Mouse (Mus musculus): ENCODE results near the gene Ano6. TPM values are rescaled to one million over a fixed set of nuclear protein-coding genes. Genes with fewer than 3 reads are reported as not detected.

Gene Ano6
- polyA plus RNA-seq, 1 experiment from 2014 or later = 24.6 TPM

DNA sequence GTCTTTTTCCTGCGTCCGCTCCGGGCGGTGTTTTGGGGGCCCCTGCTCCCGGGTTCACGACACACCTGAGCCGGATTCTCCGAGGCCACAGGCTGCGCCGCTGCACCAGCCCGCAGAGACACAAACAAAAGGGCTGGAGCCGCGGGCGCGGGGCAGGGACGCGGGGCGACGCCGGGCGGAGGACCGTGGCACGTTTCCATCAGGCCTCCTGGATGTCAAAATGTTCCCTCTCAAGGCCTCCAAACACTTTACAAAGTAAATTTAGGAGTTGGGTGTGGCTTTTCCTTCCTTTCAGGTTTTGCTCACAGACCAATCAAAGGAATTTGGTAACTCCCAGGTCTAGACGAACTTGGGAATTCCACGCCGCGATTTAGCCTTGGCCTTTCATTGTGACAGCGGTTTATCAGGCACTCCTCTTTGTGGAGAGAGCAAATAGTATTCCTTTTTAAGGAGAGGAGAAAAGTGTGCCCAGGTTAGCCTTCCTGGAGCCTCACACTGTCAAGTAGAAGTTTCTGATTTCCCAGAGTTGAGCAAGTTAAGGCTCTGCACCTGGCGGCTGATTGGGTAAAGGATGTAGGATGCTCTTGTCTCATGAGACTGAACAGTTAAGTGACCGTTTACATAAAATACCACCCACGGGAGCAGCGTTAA lies 623 bp downstream of the Ano6 start:
- peak overlapping the region; percentile 86 for H3K4me3 ChIP-seq (ENCODE audit: low read depth, low read length)
- peak overlapping the region; percentile 76 for H3K4me2 ChIP-seq (ENCODE audit: low read length)
- H3K27me3 ChIP-seq (ENCODE audit: control insufficient read depth, insufficient read depth, low read depth, low read length) = no peaks in the 10 kb centered on the region
- WGBS = 2% methylated on average over 32 of the region's 32 CpGs
- H3K4me1 ChIP-seq (ENCODE audit: control insufficient read depth, insufficient read depth, low read length) = peaks cover 22% of the 10 kb centered on the region
- peak overlapping the region; percentile 88 for H3K27ac ChIP-seq (ENCODE audit: low read length)
- ATAC-seq = peak; percentile 37
- no peaks in the 10 kb centered on the region for H3K9me3 ChIP-seq (replicated peaks; ENCODE audit: control insufficient read depth, low read length, poor library complexity, severe bottlenecking)
- H3K9ac ChIP-seq (ENCODE audit: low read depth, low read length) = peak overlapping the region; percentile 92
- H3K36me3 ChIP-seq (ENCODE audit: control insufficient read depth, insufficient read depth, low read length) = no peaks in the 10 kb centered on the region

DNA sequence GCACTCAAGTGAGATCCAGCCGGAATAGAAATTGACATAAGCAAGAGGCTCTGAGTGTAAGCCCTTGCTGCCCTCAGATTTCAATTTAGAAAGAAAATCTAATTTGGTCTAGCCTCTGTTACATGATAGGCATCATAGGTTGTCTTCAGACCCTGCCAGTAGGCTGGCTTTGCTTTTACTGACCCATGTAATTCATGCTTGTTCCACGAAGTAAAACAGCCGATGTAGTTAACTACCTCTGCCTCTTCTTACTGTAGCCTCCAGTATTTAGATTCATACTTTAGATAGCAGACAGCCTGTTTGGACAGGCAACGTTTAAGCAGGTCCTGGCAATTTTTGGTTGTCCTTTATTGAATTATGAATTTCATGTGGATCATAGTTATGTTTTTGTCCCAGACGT lies 1.2 kb downstream of the Ano6 start:
- 55% methylated on average over 5 of the region's 5 CpGs for WGBS

DNA sequence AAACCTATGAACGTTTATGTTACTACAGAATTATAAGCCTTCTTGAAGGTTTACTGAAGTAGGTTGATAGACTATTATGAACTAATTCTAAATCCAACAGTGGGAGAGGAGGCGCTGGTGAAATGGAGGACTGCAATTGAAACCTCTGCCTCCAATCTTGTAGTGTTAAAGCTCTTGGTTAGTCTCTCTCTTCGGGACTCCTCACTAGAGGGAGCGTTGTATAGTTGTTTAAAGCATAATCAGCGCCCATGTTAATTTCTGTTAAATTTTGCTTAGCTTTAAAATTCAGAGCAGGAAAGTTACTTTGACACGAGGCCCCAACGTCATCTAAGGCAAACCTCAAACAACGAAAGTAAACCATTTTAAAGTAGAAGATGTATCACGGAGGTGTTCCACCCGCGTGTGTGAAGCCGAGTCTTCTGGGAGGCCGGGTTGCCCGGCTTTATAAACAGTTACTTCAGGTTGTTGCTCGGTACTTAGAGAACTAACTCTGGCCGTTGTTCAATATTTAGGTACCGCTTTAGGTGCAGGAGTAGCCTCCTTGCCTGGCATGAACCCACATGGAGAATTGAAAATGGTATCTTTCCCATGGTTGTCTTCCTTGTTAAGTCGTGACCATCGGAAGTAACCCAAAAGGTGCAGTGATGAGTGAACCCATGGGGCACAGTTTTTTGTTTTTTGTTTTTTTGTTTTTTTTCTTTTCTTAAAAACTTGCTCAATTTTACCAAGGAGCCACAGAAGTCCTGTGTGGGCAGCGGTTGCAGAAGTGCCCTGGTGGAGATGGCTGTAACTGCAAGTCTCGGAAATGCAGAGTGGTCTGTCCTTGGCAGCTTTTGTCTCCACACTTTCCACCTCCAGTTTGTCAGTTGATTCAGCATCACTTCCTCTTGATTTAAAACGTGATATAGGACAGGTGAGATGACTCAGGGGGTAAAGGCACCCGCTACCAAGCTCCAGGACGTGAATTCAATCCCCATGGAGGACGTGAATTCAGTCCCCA lies 1.9 kb downstream of the Ano6 start:
- 80% methylated on average over 25 of the region's 25 CpGs for WGBS
- H3K4me3 ChIP-seq (ENCODE audit: low read depth, low read length) = no peak overlapping the region

More for the DNA sequence above, 1.2 kb downstream of the Ano6 start:
- H3K4me3 ChIP-seq (ENCODE audit: low read depth, low read length) = peak overlapping the region; percentile 86
- H3K36me3 ChIP-seq (ENCODE audit: control insufficient read depth, insufficient read depth, low read length) = no peaks in the 10 kb centered on the region
- H3K27ac ChIP-seq (ENCODE audit: low read length) = no peak overlapping the region
- no peaks in the 10 kb centered on the region for H3K27me3 ChIP-seq (ENCODE audit: control insufficient read depth, insufficient read depth, low read depth, low read length)
- ATAC-seq = no peak
- H3K9me3 ChIP-seq (replicated peaks; ENCODE audit: control insufficient read depth, low read length, poor library complexity, severe bottlenecking) = no peaks in the 10 kb centered on the region
- peak overlapping the region; percentile 76 for H3K4me2 ChIP-seq (ENCODE audit: low read length)
- peaks cover 22% of the 10 kb centered on the region for H3K4me1 ChIP-seq (ENCODE audit: control insufficient read depth, insufficient read depth, low read length)
- H3K9ac ChIP-seq (ENCODE audit: low read depth, low read length) = no peak overlapping the region

GRCm38 (mm10) chr15:95793748-95794491 lies 3.3 kb downstream of the Ano6 start:
- 93% methylated on average over 9 of the region's 9 CpGs for WGBS
- Histone ChIP-seq H3K4me3 (ENCODE audit: low read depth, low read length) (no peak overlapping the region), H3K36me3 (ENCODE audit: control insufficient read depth, insufficient read depth, low read length) (no peaks in the 10 kb centered on the region), H3K9me3 (replicated peaks; ENCODE audit: control insufficient read depth, low read length, poor library complexity, severe bottlenecking) (no peaks in the 10 kb centered on the region), H3K27ac (ENCODE audit: low read length) (no peak overlapping the region), H3K9ac (ENCODE audit: low read depth, low read length) (no peak overlapping the region), H3K27me3 (ENCODE audit: control insufficient read depth, insufficient read depth, low read depth, low read length) (no peaks in the 10 kb centered on the region), H3K4me2 (ENCODE audit: low read length) (no peak overlapping the region), H3K4me1 (ENCODE audit: control insufficient read depth, insufficient read depth, low read length) (peaks cover 22% of the 10 kb centered on the region)
- ATAC-seq = no peak

More for the DNA sequence above, 1.9 kb downstream of the Ano6 start:
- Histone ChIP-seq H3K27ac (ENCODE audit: low read length) (no peak overlapping the region), H3K27me3 (ENCODE audit: control insufficient read depth, insufficient read depth, low read depth, low read length) (no peaks in the 10 kb centered on the region), H3K36me3 (ENCODE audit: control insufficient read depth, insufficient read depth, low read length) (no peaks in the 10 kb centered on the region), H3K9ac (ENCODE audit: low read depth, low read length) (no peak overlapping the region), H3K9me3 (replicated peaks; ENCODE audit: control insufficient read depth, low read length, poor library complexity, severe bottlenecking) (no peaks in the 10 kb centered on the region), H3K4me2 (ENCODE audit: low read length) (peak overlapping the region; percentile 76), H3K4me1 (ENCODE audit: control insufficient read depth, insufficient read depth, low read length) (peaks cover 22% of the 10 kb centered on the region)
- no peak for ATAC-seq

DNA sequence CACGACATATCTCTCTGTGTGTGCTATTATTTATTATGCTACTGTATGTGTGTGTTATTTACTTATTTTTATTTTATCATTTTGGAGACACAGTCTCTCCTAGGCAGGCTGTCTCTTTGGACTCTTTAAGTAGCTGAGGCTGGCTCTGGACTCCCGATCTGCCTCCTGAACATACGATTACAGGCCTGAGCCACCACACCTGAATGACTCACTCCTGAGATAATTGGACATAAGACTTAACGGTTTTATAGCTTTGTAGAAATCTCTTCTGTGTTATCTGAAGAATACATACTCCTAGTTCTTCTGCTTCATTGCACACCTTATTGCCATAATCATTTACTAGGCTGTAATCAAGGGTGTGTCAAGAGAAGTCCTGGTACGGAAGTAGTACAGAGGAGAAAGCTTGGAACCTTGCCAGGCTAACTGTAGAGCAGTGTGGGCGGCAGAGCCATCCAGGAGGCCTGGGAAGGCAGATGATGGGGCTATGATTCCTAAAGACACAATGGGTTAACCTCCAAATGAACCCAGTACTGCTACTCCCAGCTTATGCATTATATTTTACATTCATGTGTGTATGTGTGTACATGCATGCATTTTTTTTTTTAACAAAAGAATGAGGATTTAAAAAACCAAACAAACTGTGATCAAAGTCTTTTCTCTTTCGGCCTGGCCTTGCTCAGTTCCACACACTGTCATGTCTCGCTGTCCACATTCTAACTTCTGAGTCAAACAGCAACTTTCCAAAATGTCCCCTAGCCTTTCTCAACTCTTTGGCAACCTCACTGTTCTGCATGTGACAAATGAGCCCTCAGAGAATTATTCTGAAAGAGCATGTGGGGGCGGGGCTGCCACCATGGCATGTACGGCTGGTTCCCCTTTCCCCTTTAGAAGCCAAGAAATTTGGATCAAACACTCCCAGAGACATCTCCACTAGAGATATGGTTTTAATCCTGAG lies 4.2 kb downstream of the Ano6 start:
- H3K27me3 ChIP-seq (ENCODE audit: control insufficient read depth, insufficient read depth, low read depth, low read length) = no peaks in the 10 kb centered on the region
- ATAC-seq = no peak
- peaks cover 18% of the 10 kb centered on the region for H3K4me1 ChIP-seq (ENCODE audit: control insufficient read depth, insufficient read depth, low read length)
- no peak overlapping the region for H3K27ac ChIP-seq (ENCODE audit: low read length)
- H3K4me2 ChIP-seq (ENCODE audit: low read length) = no peak overlapping the region
- no peak overlapping the region for H3K9ac ChIP-seq (ENCODE audit: low read depth, low read length)
- H3K36me3 ChIP-seq (ENCODE audit: control insufficient read depth, insufficient read depth, low read length) = no peaks in the 10 kb centered on the region
- H3K9me3 ChIP-seq (replicated peaks; ENCODE audit: control insufficient read depth, low read length, poor library complexity, severe bottlenecking) = no peaks in the 10 kb centered on the region
- H3K4me3 ChIP-seq (ENCODE audit: low read depth, low read length) = no peak overlapping the region
- 82% methylated on average over 10 of the region's 10 CpGs for WGBS

DNA sequence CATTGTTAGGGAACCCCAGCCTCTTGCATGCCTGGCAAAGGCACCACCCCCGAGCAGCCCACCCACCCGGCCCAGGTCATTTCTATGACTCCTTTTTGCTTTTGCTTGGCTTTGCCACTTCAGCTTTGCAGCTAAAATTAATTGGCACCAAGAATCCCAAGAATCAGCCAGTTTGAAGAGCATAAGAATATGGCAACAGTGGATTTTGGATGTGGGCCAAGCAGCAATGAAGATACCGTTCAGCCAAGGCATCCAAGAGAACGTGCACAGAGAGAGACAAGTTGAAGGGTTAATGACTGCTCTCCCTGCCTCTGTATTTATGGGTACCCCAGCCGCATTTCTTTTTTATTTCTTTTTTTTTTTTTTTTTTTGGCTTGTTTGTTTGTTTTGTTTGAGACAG lies 5.4 kb downstream of the Ano6 start:
- no peak for ATAC-seq
- Histone ChIP-seq H3K27me3 (ENCODE audit: control insufficient read depth, insufficient read depth, low read depth, low read length) (no peaks in the 10 kb centered on the region), H3K9me3 (replicated peaks; ENCODE audit: control insufficient read depth, low read length, poor library complexity, severe bottlenecking) (no peaks in the 10 kb centered on the region), H3K4me3 (ENCODE audit: low read depth, low read length) (no peak overlapping the region), H3K4me1 (ENCODE audit: control insufficient read depth, insufficient read depth, low read length) (peaks cover 16% of the 10 kb centered on the region), H3K27ac (ENCODE audit: low read length) (no peak overlapping the region), H3K36me3 (ENCODE audit: control insufficient read depth, insufficient read depth, low read length) (no peaks in the 10 kb centered on the region), H3K4me2 (ENCODE audit: low read length) (no peak overlapping the region), H3K9ac (ENCODE audit: low read depth, low read length) (no peak overlapping the region)
- WGBS = 87% methylated on average over 5 of the region's 5 CpGs

- Histone ChIP-seq H3K4me2 (ENCODE audit: low read length) (no peak overlapping the region), H3K27me3 (ENCODE audit: control insufficient read depth, insufficient read depth, low read depth, low read length) (no peaks in the 10 kb centered on the region), H3K4me1 (ENCODE audit: control insufficient read depth, insufficient read depth, low read length) (peaks cover 7% of the 10 kb centered on the region), H3K9ac (ENCODE audit: low read depth, low read length) (no peak overlapping the region), H3K36me3 (ENCODE audit: control insufficient read depth, insufficient read depth, low read length) (no peaks in the 10 kb centered on the region), H3K4me3 (ENCODE audit: low read depth, low read length) (no peak overlapping the region), H3K27ac (ENCODE audit: low read length) (no peak overlapping the region), H3K9me3 (replicated peaks; ENCODE audit: control insufficient read depth, low read length, poor library complexity, severe bottlenecking) (no peaks in the 10 kb centered on the region)
- 76% methylated on average over 9 of the region's 9 CpGs for WGBS
- ATAC-seq = no peak
Observed at GRCm38 (mm10) chr15:95797144-95797983, 6.7 kb downstream of the Ano6 start.

Measured in midbrain, embryonic 16.5 days (tissue).